Mouse (Mus musculus) myocyte (in vitro differentiated cells): Measurements from ENCODE around the gene Adgrv1. TPM values are rescaled to one million over a fixed set of nuclear protein-coding genes. Genes with fewer than 3 reads are reported as not detected.

Experiments used
- H3K27me3 ChIP-seq: one replicate; pipeline ENCODE4 v1.6.1; 2011; ENCODE audit not compliant: control insufficient read depth, insufficient read depth, insufficient read length
- H3K36me3 ChIP-seq: one replicate; pipeline ENCODE4 v1.6.1; 2011; ENCODE audit not compliant: control insufficient read depth, insufficient read depth
- H3K4me2 ChIP-seq: one replicate; pipeline ENCODE4 v1.6.1; 2011; ENCODE audit warnings: low read depth, control low read depth
- H3K4me3 ChIP-seq: one replicate; pipeline ENCODE4 v1.5.1; 2011; ENCODE audit warnings: mild to moderate bottlenecking, control low read depth, moderate library complexity
- H3K79me2 ChIP-seq: one replicate; pipeline ENCODE4 v1.6.1; 2011; ENCODE audit not compliant: control insufficient read depth, insufficient read depth
- H3ac ChIP-seq: one replicate; pipeline ENCODE4 v1.6.1; 2011; ENCODE audit not compliant: control insufficient read depth, insufficient read length
- CEBPB ChIP-seq: IDR thresholded peaks from 2 replicates; pipeline ENCODE4 v1.6.1; 2011; ENCODE audit warnings: mild to moderate bottlenecking, moderate library complexity; ENCODE audit not compliant: poor library complexity, insufficient read depth, severe bottlenecking
- E2F4 ChIP-seq: IDR thresholded peaks from one replicate; pipeline ENCODE4 v1.6.1; 2011; ENCODE audit warnings: mild to moderate bottlenecking, control low read depth, moderate library complexity; ENCODE audit not compliant: insufficient read depth
- MAX ChIP-seq: IDR thresholded peaks from one replicate; pipeline ENCODE4 v1.6.1; 2011; ENCODE audit warnings: low read depth, mild to moderate bottlenecking, control low read depth
- MYOD1 ChIP-seq, 3 experiments: IDR thresholded peaks; one replicate each; pipeline ENCODE4 v1.6.1; 2011; ENCODE audit warnings: control low read depth in 2 of 3, low read depth in 2 of 3, mild to moderate bottlenecking in 2 of 3, moderate library complexity in 1 of 3; ENCODE audit not compliant: insufficient read length in 2 of 3, control insufficient read depth in 1 of 3
- MYOG ChIP-seq, 3 experiments: IDR thresholded peaks; one replicate each; pipeline ENCODE4 v1.6.1; 2011; ENCODE audit warnings: control low read depth in 2 of 3, low read depth in 2 of 3, mild to moderate bottlenecking in 2 of 3; ENCODE audit not compliant: insufficient read length in 2 of 3, control insufficient read depth in 1 of 3, insufficient read depth in 1 of 3
- POLR2A ChIP-seq: IDR thresholded peaks from one replicate; pipeline ENCODE4 v1.6.1; 2011; ENCODE audit warnings: low read depth, mild to moderate bottlenecking, control low read depth, moderate library complexity; ENCODE audit not compliant: insufficient read length
- POLR2AphosphoS2 ChIP-seq: IDR thresholded peaks from one replicate; pipeline ENCODE4 v1.6.1; 2011; ENCODE audit warnings: low read depth, control low read depth; ENCODE audit not compliant: insufficient read length
- REST ChIP-seq: IDR thresholded peaks from one replicate; pipeline ENCODE4 v1.6.1; 2011; ENCODE audit warnings: mild to moderate bottlenecking, control low read depth, moderate library complexity; ENCODE audit not compliant: insufficient read depth, insufficient read length
- SRF ChIP-seq: IDR thresholded peaks from one replicate; pipeline ENCODE4 v1.6.1; 2011; ENCODE audit warnings: low read depth; ENCODE audit not compliant: control insufficient read depth, insufficient read length
- TCF12 ChIP-seq: IDR thresholded peaks from one replicate; pipeline ENCODE4 v1.6.1; 2011; ENCODE audit warnings: mild to moderate bottlenecking, control low read depth; ENCODE audit not compliant: poor library complexity, insufficient read depth, severe bottlenecking
- TCF3 ChIP-seq: IDR thresholded peaks from one replicate; pipeline ENCODE4 v1.6.1; 2011; ENCODE audit warnings: low read depth, control low read depth; ENCODE audit not compliant: insufficient read length
- USF1 ChIP-seq: IDR thresholded peaks from one replicate; pipeline ENCODE4 v1.6.1; 2011; ENCODE audit warnings: low read depth, mild to moderate bottlenecking, control low read depth, moderate library complexity
- polyA plus RNA-seq: library from polyadenylated mRNA; unstranded; fragments of >200 nt; fragmentation: generic; extraction: Trizol; gene quantifications from one replicate; pipeline ENCODE4 v1.2.1, GENCODE M21; 2012; ENCODE audit warnings: missing spikeins

The Adgrv1 gene
- polyA plus RNA-seq, 1 experiment: 0.04 TPM

GRCm38 (mm10) chr13:81159808-81160207 lies 473.1 kb downstream of the Adgrv1 start:
- Histone ChIP-seq H3K79me2 (no peaks in the 10 kb centered on the region), H3K36me3 (no peaks in the 10 kb centered on the region), H3K4me3 (no peak overlapping the region), H3ac (no peak overlapping the region), H3K27me3 (no peaks in the 10 kb centered on the region), H3K4me2 (no peak overlapping the region)
- TF ChIP-seq MAX (no peak), TCF12 (no peak), REST (no peak), POLR2AphosphoS2 (no peak), POLR2A (no peak), MYOD1 (IDR thresholded peaks at IDR 0.05; ENCODE audit: control insufficient read depth in 1 of 3, insufficient read length in 2 of 3, low read depth in 2 of 3) (no peak), E2F4 (no peak), MYOG (IDR thresholded peaks at IDR 0.05; ENCODE audit: control insufficient read depth in 1 of 3, insufficient read depth in 1 of 3, insufficient read length in 2 of 3, low read depth in 2 of 3) (no peak), USF1 (no peak), SRF (no peak), TCF3 (no peak), CEBPB (no peak)

GRCm38 (mm10) chr13:81155322-81155721 lies 477.6 kb downstream of the Adgrv1 start:
- Histone ChIP-seq H3K36me3 (no peaks in the 10 kb centered on the region), H3K27me3 (no peaks in the 10 kb centered on the region), H3K4me2 (no peak overlapping the region), H3ac (no peak overlapping the region), H3K4me3 (no peak overlapping the region), H3K79me2 (no peaks in the 10 kb centered on the region)
- TF ChIP-seq TCF12: no peak
- TF ChIP-seq CEBPB: no peak
- no peak for TF ChIP-seq REST

GRCm38 (mm10) chr13:81144434-81144833 lies 488.5 kb downstream of the Adgrv1 start:
- no peak for TF ChIP-seq POLR2AphosphoS2
- TF ChIP-seq REST: no peak
- no peak for TF ChIP-seq MYOG (IDR thresholded peaks at IDR 0.05; ENCODE audit: control insufficient read depth in 1 of 3, insufficient read depth in 1 of 3, insufficient read length in 2 of 3, low read depth in 2 of 3)
- TF ChIP-seq MYOD1 (IDR thresholded peaks at IDR 0.05; ENCODE audit: control insufficient read depth in 1 of 3, insufficient read length in 2 of 3, low read depth in 2 of 3): no peak
- TF ChIP-seq E2F4: no peak
- no peak for TF ChIP-seq TCF3
- no peak for TF ChIP-seq CEBPB
- Histone ChIP-seq H3K36me3 (no peaks in the 10 kb centered on the region), H3K4me2 (no peak overlapping the region), H3K79me2 (no peaks in the 10 kb centered on the region), H3ac (no peak overlapping the region), H3K4me3 (no peak overlapping the region), H3K27me3 (no peaks in the 10 kb centered on the region)

- no peaks in the 10 kb centered on the region for H3K27me3 ChIP-seq
- H3K36me3 ChIP-seq: no peaks in the 10 kb centered on the region
- H3K79me2 ChIP-seq: no peaks in the 10 kb centered on the region
- H3ac ChIP-seq: no peak overlapping the region
- H3K4me2 ChIP-seq: no peak overlapping the region
- TF ChIP-seq POLR2AphosphoS2 (no peak), MYOD1 (IDR thresholded peaks at IDR 0.05; ENCODE audit: control insufficient read depth in 1 of 3, insufficient read length in 2 of 3, low read depth in 2 of 3) (no peak), MYOG (IDR thresholded peaks at IDR 0.05; ENCODE audit: control insufficient read depth in 1 of 3, insufficient read depth in 1 of 3, insufficient read length in 2 of 3, low read depth in 2 of 3) (no peak), POLR2A (no peak), REST (no peak), USF1 (no peak), TCF3 (no peak), CEBPB (no peak), E2F4 (no peak), MAX (no peak), TCF12 (no peak), SRF (no peak)
- H3K4me3 ChIP-seq: no peak overlapping the region
Measured at GRCm38 (mm10) chr13:81142268-81142884, 490.6 kb downstream of the Adgrv1 start.

- H3K4me3 ChIP-seq: no peak overlapping the region
- H3K79me2 ChIP-seq: no peaks in the 10 kb centered on the region
- H3K4me2 ChIP-seq: no peak overlapping the region
- H3K36me3 ChIP-seq: no peaks in the 10 kb centered on the region
- no peak for TF ChIP-seq SRF
- TF ChIP-seq MYOG (IDR thresholded peaks at IDR 0.05; ENCODE audit: control insufficient read depth in 1 of 3, insufficient read depth in 1 of 3, insufficient read length in 2 of 3, low read depth in 2 of 3): no peak
- TF ChIP-seq E2F4: no peak
- TF ChIP-seq MAX: no peak
- 0 out of 2 replicates have a peak, but pooled peaks have one; percentile 6 for TF ChIP-seq CEBPB
- H3K27me3 ChIP-seq: no peaks in the 10 kb centered on the region
- no peak overlapping the region for H3ac ChIP-seq
Measured at GRCm38 (mm10) chr13:81136652-81137422, 496.1 kb downstream of the Adgrv1 start.
